15 mouse cellular contexts compared by ENCODE assay signal in the genomic region with DNA sequence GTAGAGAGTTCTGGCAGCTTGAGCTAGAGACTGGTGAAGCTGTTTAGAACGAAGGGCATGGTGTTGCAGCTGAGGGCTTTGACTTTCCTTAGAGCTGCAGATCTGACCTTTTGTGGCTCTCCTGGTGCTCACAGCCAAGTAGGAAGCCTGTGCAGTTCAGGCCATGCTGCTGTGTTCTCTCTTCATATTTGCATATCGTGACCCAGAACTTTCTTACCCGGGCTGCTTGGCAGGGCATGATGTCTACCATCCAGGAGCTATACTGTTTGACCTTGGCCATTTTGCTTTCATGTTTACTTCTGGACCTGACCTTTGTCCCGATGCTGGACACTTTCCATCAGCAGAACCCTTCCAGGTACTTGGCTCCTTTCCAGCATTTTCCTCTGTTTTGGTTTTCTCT. TPM values are rescaled to one million over a fixed set of nuclear protein-coding genes. Genes with fewer than 3 reads are reported as not detected.
DNase-seq lines count a peak whose midpoint lies in the region; ATAC-seq and TF ChIP-seq lines count a peak whose summit lies in the region.
"Had no signal": no experiment of that assay in that cellular context is flagged by ENCODE, and none has a peak within 500 bp of the region (broad histone marks: within the 10 kb centered on the region; RNA-seq: fewer than 3 reads in every experiment).

No protein-coding gene starts in this region.

- intact Hi-C loops in heart, postnatal 10 days (cut with DNase I), result no loop called here
- intact Hi-C loops in gastrocnemius, postnatal 14 days (cut with DNase I; ENCODE audit: low total_unique reads), result no loop called here

- peak overlapping the region; percentile 93 for H3K4me2 ChIP-seq in hindbrain, embryonic 13.5 days
- no peak overlapping the region for H3K4me2 ChIP-seq in hindbrain, embryonic 11.5 days (replicated peaks; ENCODE audit: low read depth, low read length)
- peak overlapping the region; percentile 79 for H3K4me2 ChIP-seq in midbrain, embryonic 13.5 days (replicated peaks)
- no peak overlapping the region for H3K4me2 ChIP-seq in midbrain, embryonic 11.5 days
- H3K4me2 ChIP-seq: limb, embryonic 13.5 days; stomach, embryonic 15.5 days had no signal

- TF ChIP-seq POLR2A in olfactory bulb, adult 2 months (IDR thresholded peaks at IDR 0.05; ENCODE audit: insufficient read depth, low read depth, low read length), result no peak

- peak overlapping the region; percentile 51 for H3K4me3 ChIP-seq in hindbrain, embryonic 13.5 days
- H3K4me3 ChIP-seq in hindbrain, embryonic 11.5 days (ENCODE audit: low read depth, low read length), result no peak overlapping the region
- peak overlapping the region; percentile 55 for H3K4me3 ChIP-seq in midbrain, embryonic 13.5 days (replicated peaks)
- H3K4me3 ChIP-seq in midbrain, embryonic 11.5 days (ENCODE audit: low read depth, low read length), result no peak overlapping the region
- peak overlapping the region; percentile 11; the same call in 1 of the 2 replicates for H3K4me3 ChIP-seq in olfactory bulb, adult 2 months (ENCODE audit: insufficient read depth, low read depth, low read length)
- H3K4me3 ChIP-seq: limb, embryonic 13.5 days; stomach, embryonic 15.5 days had no signal

- H3K27me3 ChIP-seq in hindbrain, embryonic 13.5 days, result no peaks in the 10 kb centered on the region
- no peaks in the 10 kb centered on the region for H3K27me3 ChIP-seq in hindbrain, embryonic 11.5 days (ENCODE audit: control insufficient read depth, insufficient read depth, low read length)
- H3K27me3 ChIP-seq in midbrain, embryonic 13.5 days, result no peaks in the 10 kb centered on the region
- no peaks in the 10 kb centered on the region for H3K27me3 ChIP-seq in midbrain, embryonic 11.5 days (ENCODE audit: control insufficient read depth, insufficient read depth, low read length)
- H3K27me3 ChIP-seq: limb, embryonic 13.5 days; stomach, embryonic 15.5 days had no signal

- ATAC-seq in hindbrain, embryonic 13.5 days (ENCODE audit: low FRiP score), result no peak
- ATAC-seq in hindbrain, embryonic 11.5 days (ENCODE audit: low FRiP score), result no peak
- no peak for ATAC-seq in midbrain, embryonic 13.5 days
- no peak for ATAC-seq in midbrain, embryonic 11.5 days (ENCODE audit: low FRiP score)
- ATAC-seq: intestine, embryonic 16.5 days had no signal

- no peaks in the 10 kb centered on the region for H3K9me3 ChIP-seq in hindbrain, embryonic 13.5 days
- H3K9me3 ChIP-seq in hindbrain, embryonic 11.5 days (ENCODE audit: control insufficient read depth, low read length), result no peaks in the 10 kb centered on the region
- no peaks in the 10 kb centered on the region for H3K9me3 ChIP-seq in midbrain, embryonic 13.5 days
- H3K9me3 ChIP-seq in midbrain, embryonic 11.5 days (ENCODE audit: control insufficient read depth, low read length), result no peaks in the 10 kb centered on the region
- H3K9me3 ChIP-seq: G1E; limb, embryonic 13.5 days; stomach, embryonic 15.5 days had no signal

- peaks cover 7% of the 10 kb centered on the region; the same call in 1 of the 2 replicates for H3K36me3 ChIP-seq in hindbrain, embryonic 13.5 days
- no peaks in the 10 kb centered on the region for H3K36me3 ChIP-seq in hindbrain, embryonic 11.5 days (ENCODE audit: control insufficient read depth, insufficient read depth, low read length)
- H3K36me3 ChIP-seq in midbrain, embryonic 13.5 days, result 0 out of 2 replicates have a peak, but pooled peaks cover 2% of the 10 kb centered on the region
- no peaks in the 10 kb centered on the region for H3K36me3 ChIP-seq in midbrain, embryonic 11.5 days (ENCODE audit: control insufficient read depth, insufficient read depth, low read length)
- H3K36me3 ChIP-seq: G1E; limb, embryonic 13.5 days; stomach, embryonic 15.5 days had no signal

- peaks cover 52% of the 10 kb centered on the region for H3K4me1 ChIP-seq in hindbrain, embryonic 13.5 days (replicated peaks)
- no peaks in the 10 kb centered on the region for H3K4me1 ChIP-seq in hindbrain, embryonic 11.5 days (replicated peaks; ENCODE audit: control insufficient read depth, insufficient read depth, low read length)
- peaks cover 41% of the 10 kb centered on the region for H3K4me1 ChIP-seq in midbrain, embryonic 13.5 days (replicated peaks)
- H3K4me1 ChIP-seq in midbrain, embryonic 11.5 days (ENCODE audit: control insufficient read depth, insufficient read depth, low read length), result peaks cover 8% of the 10 kb centered on the region
- peaks cover 17% of the 10 kb centered on the region for H3K4me1 ChIP-seq in olfactory bulb, adult 2 months (ENCODE audit: control insufficient read depth, insufficient read depth, low read length)

- TF ChIP-seq CTCF in olfactory bulb, adult 2 months (IDR thresholded peaks at IDR 0.05; ENCODE audit: insufficient read depth, low read depth, low read length), result no peak

- 87% methylated on average over 4 of the region's 4 CpGs for WGBS in hindbrain, embryonic 13.5 days
- WGBS in hindbrain, embryonic 11.5 days, result 91% methylated on average over 4 of the region's 4 CpGs
- WGBS in midbrain, embryonic 13.5 days, result 89% methylated on average over 4 of the region's 4 CpGs
- WGBS in midbrain, embryonic 11.5 days, result 89% methylated on average over 4 of the region's 4 CpGs
- 59% methylated on average over 4 of the region's 4 CpGs for WGBS in olfactory bulb, adult 2 months

- peak overlapping the region; percentile 85; the same call in 1 of the 2 replicates for H3K9ac ChIP-seq in hindbrain, embryonic 13.5 days
- no peak overlapping the region for H3K9ac ChIP-seq in hindbrain, embryonic 11.5 days (ENCODE audit: low read depth, low read length)
- H3K9ac ChIP-seq in midbrain, embryonic 13.5 days (replicated peaks), result peak overlapping the region; percentile 80; the same call in 1 of the 2 replicates
- no peak overlapping the region for H3K9ac ChIP-seq in midbrain, embryonic 11.5 days (ENCODE audit: low read length)
- H3K9ac ChIP-seq: limb, embryonic 13.5 days; stomach, embryonic 15.5 days had no signal

- DNase-seq in hindbrain, embryonic 11.5 days (ENCODE audit: low spot score), result no peak
- DNase-seq in midbrain, embryonic 11.5 days (ENCODE audit: low spot score, missing footprints), result no peak
- DNase-seq in kidney, postnatal 14 days, result peak; percentile 45
- DNase-seq in heart, postnatal 10 days, result no peak
- no peak for DNase-seq in gastrocnemius, postnatal 14 days
- DNase-seq: adrenal gland, postnatal 14 days; lung, adult 18-20 months; lung, postnatal 4 days had no signal

- no peak overlapping the region for H3K27ac ChIP-seq in hindbrain, embryonic 13.5 days
- no peak overlapping the region for H3K27ac ChIP-seq in hindbrain, embryonic 11.5 days (ENCODE audit: low read depth, low read length)
- no peak overlapping the region for H3K27ac ChIP-seq in midbrain, embryonic 13.5 days
- H3K27ac ChIP-seq in midbrain, embryonic 11.5 days (ENCODE audit: low read depth, low read length), result no peak overlapping the region
- no peak overlapping the region for H3K27ac ChIP-seq in olfactory bulb, adult 2 months (ENCODE audit: insufficient read depth, low read depth, low read length)
- H3K27ac ChIP-seq: limb, embryonic 13.5 days; stomach, embryonic 15.5 days had no signal

RNA-seq across cellular contexts. Expression of a gene that starts 44.2 kb away (rescaled TPM):
- 119 and 125 TPM in 2 replicates for polyA plus RNA-seq in hindbrain, embryonic 13.5 days (2015; fragmentation: Nextera tagmentation; extraction: Ambion mirVana)
- polyA plus RNA-seq in hindbrain, embryonic 11.5 days (2014; fragmentation: Nextera tagmentation; extraction: Ambion mirVana), result 51.0 and 54.4 TPM in 2 replicates
- polyA plus RNA-seq in midbrain, embryonic 13.5 days (2015; fragmentation: Nextera tagmentation; extraction: Ambion mirVana), result 130 and 141 TPM in 2 replicates
- polyA plus RNA-seq in midbrain, embryonic 11.5 days (2014; fragmentation: Nextera tagmentation; extraction: Ambion mirVana), result 44.2 and 46.0 TPM in 2 replicates
- 245 and 415 TPM in 2 replicates for polyA plus RNA-seq in olfactory bulb, adult 2 months (2012; ENCODE audit: insufficient read depth, insufficient read length, low replicate concordance, missing spikeins)
- 10 to 100 TPM; 56.4 to 88.8 TPM for total RNA-seq in heart, postnatal 10 days (2021)
- total RNA-seq in gastrocnemius, postnatal 14 days (2021), result 10 to 100 TPM; 23.7 to 57.8 TPM
- polyA plus RNA-seq: G1E had no signal

Comparison
In these comparisons a context has a peak if more than half of its experiments do, and no peak if none do; other contexts are left out.
1. H3K4me2 ChIP-seq: peak in hindbrain, embryonic 13.5 days (single experiment) and midbrain, embryonic 13.5 days (single experiment); none in hindbrain, embryonic 11.5 days (single experiment) and midbrain, embryonic 11.5 days (single experiment).
2. H3K4me3 ChIP-seq: peak in hindbrain, embryonic 13.5 days (single experiment), midbrain, embryonic 13.5 days (single experiment) and olfactory bulb, adult 2 months (single experiment); none in hindbrain, embryonic 11.5 days (single experiment) and midbrain, embryonic 11.5 days (single experiment).
3. H3K9ac ChIP-seq: peak in hindbrain, embryonic 13.5 days (single experiment) and midbrain, embryonic 13.5 days (single experiment); none in hindbrain, embryonic 11.5 days (single experiment) and midbrain, embryonic 11.5 days (single experiment).